Mouse (Mus musculus) hematopoietic multipotent progenitor cell, adult 10-12 weeks (in vitro differentiated cells): ENCODE data around the gene Il18rap. TPM values are rescaled to one million over a fixed set of nuclear protein-coding genes. Genes with fewer than 3 reads are reported as not detected.

Source experiments
- polyA plus RNA-seq: library from polyadenylated mRNA; stranded (reverse); fragments of >175 nt; gene quantifications from 2 replicates; pipeline ENCODE4 v1.2.3, GENCODE M21; 2012; ENCODE audit warnings: low replicate concordance

Il18rap gene
- 1.8 and 3.6 TPM in 2 replicates for polyA plus RNA-seq

DNA sequence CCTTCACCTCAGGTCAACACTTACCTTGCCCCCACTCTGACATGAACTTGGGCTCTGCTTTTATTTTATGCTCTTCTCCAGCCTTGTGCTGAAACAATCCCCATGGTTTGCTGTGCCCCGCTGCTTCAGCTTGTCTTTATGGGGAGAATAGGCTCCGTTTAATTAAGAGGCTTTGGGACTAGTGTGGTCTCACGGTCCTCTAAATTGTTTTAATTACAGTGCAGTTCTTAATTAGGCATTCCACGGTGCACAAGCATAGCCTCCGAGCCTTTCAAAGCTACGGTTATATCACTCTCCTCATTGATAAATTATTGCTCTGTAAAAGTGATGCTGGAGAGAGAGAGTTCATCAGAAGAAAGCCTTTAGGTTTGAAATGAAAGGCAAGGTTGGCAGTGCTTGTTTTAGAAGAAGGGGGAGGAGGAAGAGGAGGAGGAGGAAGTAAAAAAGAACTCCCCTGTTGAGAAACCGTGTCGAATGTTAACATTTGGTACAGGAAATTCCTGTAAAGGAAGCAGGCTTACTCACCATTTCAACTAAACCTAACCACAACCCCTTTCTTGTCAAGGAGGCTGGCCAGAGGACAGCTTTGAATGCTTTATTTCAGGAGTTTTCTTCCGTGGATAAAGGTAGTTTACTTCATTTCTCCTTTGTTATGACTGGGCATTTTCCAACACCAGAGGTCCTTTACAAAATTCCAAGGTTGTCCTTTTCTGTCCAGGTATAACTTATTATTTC lies at the start of gene Il18rap:
Gene Il18rap (plus strand): TSS at position 512 of the 735 bp plus-strand sequence.

DNA sequence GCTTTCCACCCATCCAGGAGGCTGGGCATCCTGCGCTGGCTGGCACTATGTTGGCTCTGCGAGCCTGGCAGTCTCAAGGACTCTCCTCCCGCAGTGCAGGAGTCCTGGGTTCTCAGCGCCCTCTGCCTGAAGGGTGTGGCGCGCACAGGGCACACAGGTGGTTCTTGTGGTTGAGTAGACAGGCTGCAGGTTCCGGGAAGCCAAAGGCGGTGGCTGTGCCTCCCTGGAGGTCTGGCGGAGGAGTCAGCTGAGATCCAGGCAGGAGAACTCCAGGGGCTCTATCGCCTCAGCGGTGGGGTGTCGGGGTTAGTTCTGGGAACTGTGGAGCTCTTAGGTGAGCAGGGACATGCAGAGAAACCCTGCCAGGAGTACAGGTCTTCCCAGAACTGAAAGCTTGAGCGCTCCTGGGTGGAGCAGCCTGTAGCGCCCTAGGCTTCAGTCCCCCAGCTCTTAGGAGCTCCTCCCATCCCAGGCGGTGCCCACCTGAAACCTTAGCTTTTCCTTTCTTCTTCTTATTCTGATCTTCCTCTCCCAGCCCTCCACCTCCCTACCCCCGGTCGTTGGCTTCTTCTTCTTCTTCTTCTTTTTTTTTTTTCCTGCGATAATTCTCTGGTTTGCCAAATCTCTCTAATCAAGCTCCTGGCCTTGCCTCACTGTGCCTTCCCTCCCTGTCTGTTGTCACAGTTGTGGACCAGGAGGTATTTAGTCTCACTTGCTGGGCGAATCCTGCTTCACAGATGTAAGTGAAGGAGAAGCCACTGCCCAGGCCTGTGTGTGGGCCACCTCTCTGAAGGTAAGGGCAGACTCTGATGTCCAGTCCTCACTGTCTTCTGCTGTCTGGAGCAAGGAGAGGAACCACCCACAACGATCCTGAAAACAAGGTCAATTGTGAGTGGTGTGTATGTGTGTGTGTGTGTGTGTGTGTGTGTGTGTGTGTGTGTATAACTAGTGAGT lies 49.4 kb upstream of the Il18rap start, which contains the start of gene Il18r1:
Gene Il18r1 (plus strand): TSS at position 76 of the 954 bp plus-strand sequence.

DNA sequence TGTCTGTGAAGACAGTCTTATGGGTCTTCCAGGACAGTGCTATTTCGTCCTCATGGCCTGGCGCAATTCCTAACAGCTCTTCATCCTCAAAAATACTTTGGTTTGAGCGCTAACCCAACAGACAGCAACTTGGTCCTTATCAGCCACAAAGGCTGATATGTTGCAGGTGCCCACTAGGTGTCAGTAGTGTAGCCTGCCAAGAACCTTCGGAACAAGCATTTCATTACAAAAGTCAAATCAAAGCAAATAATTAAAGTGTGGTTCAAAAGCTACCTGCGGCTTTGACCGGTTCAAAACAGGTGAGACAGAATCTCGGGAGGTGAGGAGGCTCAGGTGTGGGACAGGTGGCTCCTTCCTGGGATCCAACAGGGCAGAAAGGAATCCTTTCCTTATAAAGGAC lies 64.6 kb downstream of the Il18rap start, which contains the start of gene Slc9a4:
Gene Slc9a4 (plus strand): TSS at position 298 of the 400 bp plus-strand sequence.

Other genes with a start within 250 kb of the Il18rap start
- gene Il1rl2, start 190.8 kb upstream of the Il18rap start, polyA plus RNA-seq = 0.39 and 0.59 TPM in 2 replicates
- gene Il1rl1, start 85.8 kb upstream of the Il18rap start, polyA plus RNA-seq = 0.65 and 0.88 TPM in 2 replicates
- gene Il18r1, start 49.8 kb upstream of the Il18rap start, polyA plus RNA-seq = 2.9 and 4.6 TPM in 2 replicates
- not detected in 2 replicates for gene Slc9a4, start 64.7 kb downstream of the Il18rap start, polyA plus RNA-seq
- gene Slc9a2, start 165.2 kb downstream of the Il18rap start, polyA plus RNA-seq = 0.08 and 0.26 TPM in 2 replicates